Mouse (Mus musculus): ENCODE measurements at regions not wholly inside any gene's neighbourhood (a gene's known extent, or its start where the extent isn't known, plus 50 kb on each side); places are given as distances from the start of the nearest gene placed in this dataset.

- no peaks in the 10 kb centered on the region for H3K27me3 ChIP-seq (ENCODE audit: control insufficient read depth, insufficient read depth, low read length)
- ATAC-seq (ENCODE audit: low FRiP score, low TSS enrichment) = no peak
- H3K27ac ChIP-seq (replicated peaks) = no peak overlapping the region
- 78% methylated on average over 2 of the region's 2 CpGs for WGBS
- no peak overlapping the region for H3K4me3 ChIP-seq (ENCODE audit: low read depth, low read length)
- H3K9me3 ChIP-seq (ENCODE audit: control insufficient read depth, low read length) = no peaks in the 10 kb centered on the region
- TF ChIP-seq EP300 (optimal IDR thresholded peaks at IDR 0.05) = no peak
- no peak for TF ChIP-seq CTCF (IDR thresholded peaks at IDR 0.05; ENCODE audit: low read depth)
- H3K4me2 ChIP-seq (replicated peaks; ENCODE audit: low read depth) = no peak overlapping the region
- H3K4me1 ChIP-seq (replicated peaks; ENCODE audit: control insufficient read depth, insufficient read depth) = no peaks in the 10 kb centered on the region
- DNase-seq (ENCODE audit: low spot score) = no peak
- H3K36me3 ChIP-seq (ENCODE audit: control insufficient read depth, insufficient read depth, low read length) = no peaks in the 10 kb centered on the region
- no peak overlapping the region for H3K9ac ChIP-seq (ENCODE audit: low read length)
Observed at GRCm38 (mm10) chr2:9607547-9607946, 273.5 kb upstream of the 4930412O13Rik start.

- no peak overlapping the region for H3K4me2 ChIP-seq (replicated peaks; ENCODE audit: low read depth)
- no peaks in the 10 kb centered on the region for H3K36me3 ChIP-seq (ENCODE audit: control insufficient read depth, insufficient read depth, low read length)
Observed at GRCm38 (mm10) chr2:9614415-9614814, 266.6 kb upstream of the 4930412O13Rik start.

GRCm38 (mm10) chr2:9616292-9616691, 264.8 kb upstream of the 4930412O13Rik start:
- Histone ChIP-seq H3K4me1 (replicated peaks; ENCODE audit: control insufficient read depth, insufficient read depth) (0 out of 2 replicates have a peak, but pooled peaks cover 3% of the 10 kb centered on the region), H3K9ac (ENCODE audit: low read length) (no peak overlapping the region), H3K27ac (replicated peaks) (no peak overlapping the region), H3K27me3 (ENCODE audit: control insufficient read depth, insufficient read depth, low read length) (no peaks in the 10 kb centered on the region), H3K36me3 (ENCODE audit: control insufficient read depth, insufficient read depth, low read length) (no peaks in the 10 kb centered on the region), H3K4me3 (ENCODE audit: low read depth, low read length) (no peak overlapping the region), H3K9me3 (ENCODE audit: control insufficient read depth, low read length) (no peaks in the 10 kb centered on the region), H3K4me2 (replicated peaks; ENCODE audit: low read depth) (no peak overlapping the region)
- 79% methylated on average over 5 of the region's 5 CpGs for WGBS
- TF ChIP-seq CTCF (IDR thresholded peaks at IDR 0.05; ENCODE audit: low read depth) = no peak
- no peak for TF ChIP-seq EP300 (optimal IDR thresholded peaks at IDR 0.05)
- no peak for DNase-seq (ENCODE audit: low spot score)
- ATAC-seq (ENCODE audit: low FRiP score, low TSS enrichment) = no peak

More at GRCm38 (mm10) chr2:9614415-9614814, 266.6 kb upstream of the 4930412O13Rik start:
- TF ChIP-seq EP300 (optimal IDR thresholded peaks at IDR 0.05) (no peak), CTCF (IDR thresholded peaks at IDR 0.05; ENCODE audit: low read depth) (no peak)
- 66% methylated on average over 2 of the region's 2 CpGs for WGBS
- Histone ChIP-seq H3K4me3 (ENCODE audit: low read depth, low read length) (no peak overlapping the region), H3K9ac (ENCODE audit: low read length) (no peak overlapping the region), H3K4me1 (replicated peaks; ENCODE audit: control insufficient read depth, insufficient read depth) (no peaks in the 10 kb centered on the region), H3K27ac (replicated peaks) (no peak overlapping the region), H3K27me3 (ENCODE audit: control insufficient read depth, insufficient read depth, low read length) (no peaks in the 10 kb centered on the region), H3K9me3 (ENCODE audit: control insufficient read depth, low read length) (no peaks in the 10 kb centered on the region)
- DNase-seq (ENCODE audit: low spot score) (no peak), ATAC-seq (ENCODE audit: low FRiP score, low TSS enrichment) (no peak)

GRCm38 (mm10) chr2:9620303-9621244, 260.5 kb upstream of the 4930412O13Rik start:
- peak; percentile 93 for ATAC-seq (ENCODE audit: low FRiP score, low TSS enrichment)
- Histone ChIP-seq H3K4me3 (ENCODE audit: low read depth, low read length) (no peak overlapping the region), H3K9ac (ENCODE audit: low read length) (no peak overlapping the region), H3K4me2 (replicated peaks; ENCODE audit: low read depth) (no peak overlapping the region), H3K9me3 (ENCODE audit: control insufficient read depth, low read length) (no peaks in the 10 kb centered on the region), H3K36me3 (ENCODE audit: control insufficient read depth, insufficient read depth, low read length) (no peaks in the 10 kb centered on the region), H3K27me3 (ENCODE audit: control insufficient read depth, insufficient read depth, low read length) (no peaks in the 10 kb centered on the region), H3K27ac (replicated peaks) (0 out of 2 replicates have a peak overlapping the region, but pooled peaks have one; percentile 8), H3K4me1 (replicated peaks; ENCODE audit: control insufficient read depth, insufficient read depth) (0 out of 2 replicates have a peak, but pooled peaks cover 3% of the 10 kb centered on the region)
- TF ChIP-seq EP300 (optimal IDR thresholded peaks at IDR 0.05) = no peak
- TF ChIP-seq CTCF (IDR thresholded peaks at IDR 0.05; ENCODE audit: low read depth) = no peak
- peak; percentile 80 for DNase-seq (ENCODE audit: low spot score)
- WGBS = 31% methylated on average over 21 of the region's 21 CpGs

- H3K4me1 ChIP-seq (replicated peaks; ENCODE audit: control insufficient read depth, insufficient read depth) = 0 out of 2 replicates have a peak, but pooled peaks cover 3% of the 10 kb centered on the region
- H3K36me3 ChIP-seq (ENCODE audit: control insufficient read depth, insufficient read depth, low read length) = no peaks in the 10 kb centered on the region
- no peaks in the 10 kb centered on the region for H3K9me3 ChIP-seq (ENCODE audit: control insufficient read depth, low read length)
- no peak for ATAC-seq (ENCODE audit: low FRiP score, low TSS enrichment)
- no peak overlapping the region for H3K4me2 ChIP-seq (replicated peaks; ENCODE audit: low read depth)
- no peaks in the 10 kb centered on the region for H3K27me3 ChIP-seq (ENCODE audit: control insufficient read depth, insufficient read depth, low read length)
- H3K4me3 ChIP-seq (ENCODE audit: low read depth, low read length) = no peak overlapping the region
- no peak overlapping the region for H3K27ac ChIP-seq (replicated peaks)
- TF ChIP-seq CTCF (IDR thresholded peaks at IDR 0.05; ENCODE audit: low read depth) (no peak), EP300 (optimal IDR thresholded peaks at IDR 0.05) (no peak)
- 88% methylated on average over 2 of the region's 2 CpGs for WGBS
- H3K9ac ChIP-seq (ENCODE audit: low read length) = no peak overlapping the region
- DNase-seq (ENCODE audit: low spot score) = no peak
Observed at GRCm38 (mm10) chr2:9623702-9624101, 257.4 kb upstream of the 4930412O13Rik start.

- Histone ChIP-seq H3K9ac (ENCODE audit: low read length) (no peak overlapping the region), H3K4me3 (ENCODE audit: low read depth, low read length) (no peak overlapping the region), H3K4me2 (replicated peaks; ENCODE audit: low read depth) (no peak overlapping the region), H3K27ac (replicated peaks) (no peak overlapping the region), H3K9me3 (ENCODE audit: control insufficient read depth, low read length) (no peaks in the 10 kb centered on the region), H3K27me3 (ENCODE audit: control insufficient read depth, insufficient read depth, low read length) (no peaks in the 10 kb centered on the region), H3K4me1 (replicated peaks; ENCODE audit: control insufficient read depth, insufficient read depth) (no peaks in the 10 kb centered on the region), H3K36me3 (ENCODE audit: control insufficient read depth, insufficient read depth, low read length) (no peaks in the 10 kb centered on the region)
- TF ChIP-seq EP300 (optimal IDR thresholded peaks at IDR 0.05) = no peak
- no peak for TF ChIP-seq CTCF (IDR thresholded peaks at IDR 0.05; ENCODE audit: low read depth)
- ATAC-seq (ENCODE audit: low FRiP score, low TSS enrichment) = no peak
- DNase-seq (ENCODE audit: low spot score) = no peak
- 87% methylated on average over 3 of the region's 3 CpGs for WGBS
Observed at GRCm38 (mm10) chr2:9628026-9628425, 253.0 kb upstream of the 4930412O13Rik start.

Data from stomach, postnatal 0 days (tissue).